Mouse (Mus musculus): Measurements from ENCODE around the gene Ss18l1.
A peak's percentile ranks its signal among the peaks of the same experiment; 100 is the strongest.

The Ss18l1 gene

GRCm38 (mm10) chr2:180042256-180042857, at the start of gene Ss18l1, which contains the start of gene Psma7:
TSS of gene Ss18l1 (plus strand) at chr2:180042509.
TSS of gene Psma7 (minus strand) at chr2:180042433.
- peak; percentile 94 for DNase-seq (ENCODE audit: low read depth)

GRCm38 (mm10) chr2:179993071-179993470, 49.2 kb upstream of the Ss18l1 start:
- no peak for DNase-seq (ENCODE audit: low read depth)

GRCm38 (mm10) chr2:179998431-179998830, 43.9 kb upstream of the Ss18l1 start:
- DNase-seq (ENCODE audit: low read depth): no peak

GRCm38 (mm10) chr2:180001635-180002034, 40.7 kb upstream of the Ss18l1 start:
- no peak for DNase-seq (ENCODE audit: low read depth)

GRCm38 (mm10) chr2:180005656-180006351, 36.5 kb upstream of the Ss18l1 start:
- no peak for DNase-seq (ENCODE audit: low read depth)

- no peak for DNase-seq (ENCODE audit: low read depth)
Observed at GRCm38 (mm10) chr2:180006352-180007017, 35.8 kb upstream of the Ss18l1 start.

- DNase-seq (ENCODE audit: low read depth): no peak
Observed at GRCm38 (mm10) chr2:180010686-180011085, 31.6 kb upstream of the Ss18l1 start.

- no peak for DNase-seq (ENCODE audit: low read depth)
Observed at GRCm38 (mm10) chr2:180011370-180011769, 30.9 kb upstream of the Ss18l1 start.

- no peak for DNase-seq (ENCODE audit: low read depth)
Observed at GRCm38 (mm10) chr2:180013686-180014085, 28.6 kb upstream of the Ss18l1 start.

- no peak for DNase-seq (ENCODE audit: low read depth)
Observed at GRCm38 (mm10) chr2:180017632-180018031, 24.7 kb upstream of the Ss18l1 start.

- no peak for DNase-seq (ENCODE audit: low read depth)
Observed at GRCm38 (mm10) chr2:180018573-180018972, 23.7 kb upstream of the Ss18l1 start.

- DNase-seq (ENCODE audit: low read depth): no peak
Observed at GRCm38 (mm10) chr2:180020091-180020661, 22.1 kb upstream of the Ss18l1 start.

- DNase-seq (ENCODE audit: low read depth): no peak
Observed at GRCm38 (mm10) chr2:180020919-180021318, 21.4 kb upstream of the Ss18l1 start.

- DNase-seq (ENCODE audit: low read depth): no peak
Observed at GRCm38 (mm10) chr2:180022751-180023150, 19.6 kb upstream of the Ss18l1 start.

- peak; percentile 99 for DNase-seq (ENCODE audit: low read depth)
Observed at GRCm38 (mm10) chr2:180024401-180025098, 17.8 kb upstream of the Ss18l1 start, which contains the start of gene Lsm14b. TSS of gene Lsm14b (plus strand) at chr2:180024987.

- peak; percentile 39 for DNase-seq (ENCODE audit: low read depth)
Observed at GRCm38 (mm10) chr2:180025135-180025860, 17.0 kb upstream of the Ss18l1 start.

GRCm38 (mm10) chr2:180025861-180026200, 16.5 kb upstream of the Ss18l1 start:
- no peak for DNase-seq (ENCODE audit: low read depth)

GRCm38 (mm10) chr2:180027768-180028167, 14.5 kb upstream of the Ss18l1 start:
- no peak for DNase-seq (ENCODE audit: low read depth)

GRCm38 (mm10) chr2:180031270-180031669, 11.0 kb upstream of the Ss18l1 start:
- no peak for DNase-seq (ENCODE audit: low read depth)

GRCm38 (mm10) chr2:180032925-180033324, 9.4 kb upstream of the Ss18l1 start:
- DNase-seq (ENCODE audit: low read depth): peak; percentile 72

- peak; percentile 44 for DNase-seq (ENCODE audit: low read depth)
Observed at GRCm38 (mm10) chr2:180033956-180034355, 8.4 kb upstream of the Ss18l1 start.

Measured in NIH3T3 (cell line).